Mouse (Mus musculus): ENCODE data around the gene Spaca3.

GRCm38 (mm10) chr11:80913408-80914024, 55.4 kb downstream of the Spaca3 start:
- TF ChIP-seq CTCF (conservative IDR thresholded peaks at IDR 0.05; ENCODE audit: low read length) = no peak
- TF ChIP-seq POU5F1 (IDR thresholded peaks at IDR 0.05; ENCODE audit: borderline replicate concordance, low read length) = no peak
